Mouse (Mus musculus): Measurements from ENCODE around the gene Rps6ka5.

DNA sequence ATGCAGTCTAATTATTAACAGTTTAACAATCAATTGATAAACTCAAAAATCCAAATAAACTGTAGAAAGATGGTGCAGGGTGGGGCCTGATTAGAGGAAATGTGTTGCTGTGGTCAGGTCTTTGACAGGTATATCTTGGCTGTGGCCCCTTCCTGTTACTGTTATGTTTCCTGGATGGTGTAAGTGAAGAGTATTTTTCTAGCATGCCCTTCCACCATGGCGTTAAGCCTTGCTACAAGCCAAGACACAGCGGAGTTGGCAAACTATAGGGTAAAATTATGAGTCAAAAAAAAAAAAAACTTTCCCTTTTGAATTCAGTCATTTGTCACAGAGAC lies 90.5 kb downstream of the Rps6ka5 start:
- TF ChIP-seq POLR2A (IDR thresholded peaks at IDR 0.05; ENCODE audit: insufficient read length, low read depth) (no peak), SRF (IDR thresholded peaks at IDR 0.05; ENCODE audit: control insufficient read depth, insufficient read length, low read depth) (no peak), USF1 (IDR thresholded peaks at IDR 0.05; ENCODE audit: low read depth) (no peak), CEBPB (IDR thresholded peaks at IDR 0.05; ENCODE audit: insufficient read depth, poor library complexity, severe bottlenecking) (no peak), MYOG (IDR thresholded peaks at IDR 0.05; ENCODE audit: control insufficient read depth in 1 of 3, insufficient read depth in 1 of 3, insufficient read length in 2 of 3, low read depth in 2 of 3) (no peak)
